Mouse (Mus musculus) heart, embryonic 15.5 days (tissue): ENCODE results near the gene Urgcp. TPM values are rescaled to one million over a fixed set of nuclear protein-coding genes. Genes with fewer than 3 reads are reported as not detected.

Experiments
- ATAC-seq: fragments of 200-750 bp; cut with Nextera tagmentation; replicated peaks from 2 replicates; pipeline ENCODE4 v1.8.0; 2017; ENCODE audit warnings: low read depth, moderate TSS enrichment; ENCODE audit not compliant: insufficient number of reproducible peaks, insufficient read depth, low FRiP score
- H3K27ac ChIP-seq: fragments of 300-500 bp; sonication (generic); 2 replicates; pipeline ENCODE4 v1.5.1; 2015; ENCODE audit warnings: mild to moderate bottlenecking, inconsistent platforms
- H3K27me3 ChIP-seq: fragments of 300-500 bp; sonication (generic); 2 replicates; pipeline ENCODE4 v1.6.1; 2015; ENCODE audit warnings: inconsistent platforms
- H3K36me3 ChIP-seq: fragments of 300-500 bp; sonication (generic); 2 replicates; pipeline ENCODE4 v1.6.1; 2015; ENCODE audit warnings: mild to moderate bottlenecking, inconsistent platforms
- H3K4me1 ChIP-seq: fragments of 300-500 bp; sonication (generic); replicated peaks from 2 replicates; pipeline ENCODE4 v1.6.1; 2015; ENCODE audit warnings: inconsistent platforms
- H3K4me2 ChIP-seq: fragments of 300-500 bp; sonication (generic); 2 replicates; pipeline ENCODE4 v1.6.1; 2015; ENCODE audit warnings: inconsistent platforms, mild to moderate bottlenecking, moderate library complexity
- H3K4me3 ChIP-seq: fragments of 300-500 bp; sonication (generic); 2 replicates; pipeline ENCODE4 v1.5.1; 2015; ENCODE audit warnings: mild to moderate bottlenecking, inconsistent platforms
- H3K9ac ChIP-seq: fragments of 300-500 bp; sonication (generic); 2 replicates; pipeline ENCODE4 v1.6.1; 2015; ENCODE audit warnings: mild to moderate bottlenecking, inconsistent platforms
- H3K9me3 ChIP-seq: fragments of 300-500 bp; sonication (generic); replicated peaks from 2 replicates; pipeline ENCODE4 v1.6.1; 2016; ENCODE audit warnings: inconsistent platforms
- whole genome bisulfite sequencing: fragments of 180-500 bp; shearing (Covaris S2); methylation state at CpG from one replicate; pipeline ENCODE4 v1.1.7; 2015; ENCODE audit warnings: mixed read lengths; 5-methylcytosine and 5-hydroxymethylcytosine counted together
- polyA plus RNA-seq: library from polyadenylated mRNA; unstranded; fragments of >200 nt; fragmentation: Nextera tagmentation; extraction: Ambion mirVana; gene quantifications from 2 replicates; pipeline ENCODE4 v1.2.1, GENCODE M21; 2015

Urgcp gene
- polyA plus RNA-seq, 1 experiment from 2014 or later, result 32.8 TPM

DNA sequence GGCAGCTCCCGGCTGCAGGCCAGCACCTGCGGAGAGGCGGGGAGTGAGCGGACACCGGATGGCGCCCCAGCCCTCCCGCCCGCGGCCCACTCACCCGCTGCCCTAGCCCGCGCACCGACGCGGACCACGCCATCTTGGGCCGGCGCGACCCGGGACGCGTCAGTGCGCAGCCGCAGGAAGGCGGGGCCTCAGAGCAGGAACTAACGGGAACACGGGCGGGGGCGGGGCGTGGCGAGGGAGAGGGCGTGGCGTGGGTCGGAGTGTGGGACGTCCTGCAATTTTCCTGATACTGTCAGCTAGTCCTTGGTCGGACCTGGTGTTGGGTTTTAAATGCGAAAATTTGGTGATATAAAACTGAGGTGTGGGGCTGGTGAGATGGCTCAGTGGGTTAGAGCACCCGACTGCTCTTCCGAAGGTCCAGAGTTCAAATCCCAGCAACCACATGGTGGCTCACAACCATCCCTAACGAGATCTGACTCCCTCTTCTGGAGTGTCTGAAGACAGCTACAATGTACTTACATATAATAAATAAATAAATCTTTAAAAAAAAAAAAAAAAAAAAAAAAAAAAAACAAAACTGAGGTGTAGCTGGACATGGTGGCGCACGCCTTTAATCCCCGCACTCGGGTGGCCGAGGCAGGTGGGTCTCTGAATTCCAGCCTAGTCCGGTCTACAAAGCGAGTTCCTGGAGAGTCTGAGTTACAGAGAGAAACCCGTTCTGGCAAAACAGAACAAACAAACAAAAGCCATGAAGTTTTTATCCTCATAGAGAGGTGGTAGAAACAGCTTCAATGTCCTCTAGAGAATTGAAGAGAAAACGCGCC, 54.4 kb downstream of the Urgcp start:
- Histone ChIP-seq H3K27ac (peak overlapping the region; percentile 78), H3K4me2 (peak overlapping the region; percentile 84), H3K9ac (peak overlapping the region; percentile 98), H3K4me1 (peaks cover 30% of the 10 kb centered on the region), H3K4me3 (peak overlapping the region; percentile 94), H3K36me3 (peaks cover 5% of the 10 kb centered on the region), H3K9me3 (no peaks in the 10 kb centered on the region), H3K27me3 (no peaks in the 10 kb centered on the region)
- peak; percentile 94 for ATAC-seq
- WGBS, result 17% methylated on average over 49 of the region's 50 CpGs

- peaks cover 34% of the 10 kb centered on the region for H3K4me1 ChIP-seq
- H3K4me3 ChIP-seq, result peak overlapping the region; percentile 94
- ATAC-seq, result peak; percentile 65
- H3K9ac ChIP-seq, result peak overlapping the region; percentile 98
- peak overlapping the region; percentile 84 for H3K4me2 ChIP-seq
- H3K9me3 ChIP-seq, result no peaks in the 10 kb centered on the region
- H3K27me3 ChIP-seq, result no peaks in the 10 kb centered on the region
- H3K27ac ChIP-seq, result peak overlapping the region; percentile 78
- under 1% methylated on average over 43 of the region's 43 CpGs for WGBS
- peaks cover 7% of the 10 kb centered on the region for H3K36me3 ChIP-seq
Observed at GRCm38 (mm10) chr11:5706874-5707529, 55.2 kb downstream of the Urgcp start.

DNA sequence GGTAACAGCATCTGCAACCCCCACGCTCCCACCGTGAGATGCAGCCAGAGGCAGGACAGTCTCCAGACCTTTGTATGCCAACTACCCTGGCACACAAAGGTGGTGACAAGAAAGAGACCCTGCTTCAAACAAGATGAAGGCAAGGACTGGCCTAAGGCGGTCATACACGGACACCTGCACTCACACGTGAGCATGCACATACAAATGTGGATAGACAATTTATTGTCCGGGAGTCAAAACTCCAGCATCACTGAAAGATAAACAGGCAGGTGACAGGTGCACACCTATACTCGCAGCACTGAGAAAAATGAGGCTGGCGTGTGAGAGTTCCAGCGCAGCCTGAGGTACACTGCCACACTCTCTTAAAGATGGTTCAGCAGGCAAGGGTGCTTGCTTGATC, 56.2 kb downstream of the Urgcp start:
- Histone ChIP-seq H3K27me3 (no peaks in the 10 kb centered on the region), H3K27ac (no peak overlapping the region), H3K36me3 (peaks cover 7% of the 10 kb centered on the region), H3K4me1 (peaks cover 33% of the 10 kb centered on the region), H3K9me3 (no peaks in the 10 kb centered on the region), H3K4me3 (peak overlapping the region; percentile 94), H3K9ac (no peak overlapping the region), H3K4me2 (peak overlapping the region; percentile 84)
- ATAC-seq, result no peak
- 88% methylated on average over 9 of the region's 9 CpGs for WGBS

DNA sequence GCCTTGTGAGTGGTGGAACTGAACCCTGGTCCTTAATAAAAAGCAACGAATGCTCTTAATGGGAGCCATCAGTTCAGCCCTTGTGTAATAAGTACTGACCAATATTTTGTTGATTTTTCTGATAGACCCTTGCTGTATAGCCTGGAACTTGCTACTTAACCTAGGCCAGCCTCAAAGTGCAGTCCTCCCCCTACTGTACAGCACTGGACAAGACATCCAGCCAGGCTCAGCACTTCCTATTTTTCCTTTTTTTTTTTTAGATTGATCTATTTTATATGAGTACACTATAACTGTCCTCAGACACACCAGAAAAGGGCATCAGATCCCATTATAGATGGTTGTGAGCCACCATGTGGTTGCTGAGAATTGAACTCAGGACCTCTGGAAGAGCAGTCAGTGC, 58.8 kb downstream of the Urgcp start:
- no peak overlapping the region for H3K4me2 ChIP-seq
- no peak overlapping the region for H3K27ac ChIP-seq
- ATAC-seq, result no peak
- no peaks in the 10 kb centered on the region for H3K9me3 ChIP-seq
- H3K4me1 ChIP-seq, result peaks cover 21% of the 10 kb centered on the region
- peaks cover 7% of the 10 kb centered on the region for H3K36me3 ChIP-seq
- H3K9ac ChIP-seq, result no peak overlapping the region
- 93% methylated on average over 1 of the region's 1 CpGs for WGBS
- H3K27me3 ChIP-seq, result no peaks in the 10 kb centered on the region
- H3K4me3 ChIP-seq, result no peak overlapping the region

GRCm38 (mm10) chr11:5702957-5703332, 59.2 kb downstream of the Urgcp start:
- ATAC-seq, result no peak
- Histone ChIP-seq H3K27ac (no peak overlapping the region), H3K27me3 (no peaks in the 10 kb centered on the region), H3K9me3 (no peaks in the 10 kb centered on the region), H3K4me3 (no peak overlapping the region), H3K36me3 (peaks cover 7% of the 10 kb centered on the region), H3K9ac (no peak overlapping the region), H3K4me1 (peaks cover 18% of the 10 kb centered on the region), H3K4me2 (no peak overlapping the region)
- WGBS, result 90% methylated on average over 6 of the region's 6 CpGs

- ATAC-seq, result no peak
- no peaks in the 10 kb centered on the region for H3K27me3 ChIP-seq
- WGBS, result 45% methylated on average over 5 of the region's 5 CpGs
- peaks cover 18% of the 10 kb centered on the region for H3K4me1 ChIP-seq
- no peaks in the 10 kb centered on the region for H3K9me3 ChIP-seq
- no peak overlapping the region for H3K27ac ChIP-seq
- peaks cover 7% of the 10 kb centered on the region for H3K36me3 ChIP-seq
- no peak overlapping the region for H3K4me3 ChIP-seq
- H3K9ac ChIP-seq, result no peak overlapping the region
- H3K4me2 ChIP-seq, result no peak overlapping the region
Observed at GRCm38 (mm10) chr11:5702271-5702956, 59.8 kb downstream of the Urgcp start.

- no peak overlapping the region for H3K4me2 ChIP-seq
- no peak overlapping the region for H3K9ac ChIP-seq
- 83% methylated on average over 1 of the region's 1 CpGs for WGBS
- no peak overlapping the region for H3K4me3 ChIP-seq
- ATAC-seq, result no peak
- no peaks in the 10 kb centered on the region for H3K9me3 ChIP-seq
- H3K27me3 ChIP-seq, result no peaks in the 10 kb centered on the region
- no peak overlapping the region for H3K27ac ChIP-seq
- H3K36me3 ChIP-seq, result peaks cover 7% of the 10 kb centered on the region
- peaks cover 17% of the 10 kb centered on the region for H3K4me1 ChIP-seq
Observed at GRCm38 (mm10) chr11:5701821-5702220, 60.4 kb downstream of the Urgcp start.

- WGBS, result 76% methylated on average over 2 of the region's 2 CpGs
- H3K4me1 ChIP-seq, result peaks cover 12% of the 10 kb centered on the region
- ATAC-seq, result no peak
- H3K27me3 ChIP-seq, result no peaks in the 10 kb centered on the region
- peaks cover 7% of the 10 kb centered on the region for H3K36me3 ChIP-seq
- H3K9me3 ChIP-seq, result no peaks in the 10 kb centered on the region
- no peak overlapping the region for H3K4me3 ChIP-seq
- no peak overlapping the region for H3K4me2 ChIP-seq
- no peak overlapping the region for H3K27ac ChIP-seq
- no peak overlapping the region for H3K9ac ChIP-seq
Observed at GRCm38 (mm10) chr11:5701300-5701699, 60.9 kb downstream of the Urgcp start.

GRCm38 (mm10) chr11:5700808-5701207, 61.4 kb downstream of the Urgcp start:
- ATAC-seq, result no peak
- H3K9ac ChIP-seq, result no peak overlapping the region
- no peak overlapping the region for H3K4me2 ChIP-seq
- H3K4me1 ChIP-seq, result peaks cover 7% of the 10 kb centered on the region
- 80% methylated on average over 7 of the region's 7 CpGs for WGBS
- H3K27me3 ChIP-seq, result no peaks in the 10 kb centered on the region
- H3K9me3 ChIP-seq, result no peaks in the 10 kb centered on the region
- peaks cover 7% of the 10 kb centered on the region for H3K36me3 ChIP-seq
- no peak overlapping the region for H3K27ac ChIP-seq
- H3K4me3 ChIP-seq, result no peak overlapping the region

GRCm38 (mm10) chr11:5691775-5692174, 70.4 kb downstream of the Urgcp start:
- Histone ChIP-seq H3K27ac (no peak overlapping the region), H3K4me3 (no peak overlapping the region), H3K27me3 (0 out of 2 replicates have a peak, but pooled peaks cover 3% of the 10 kb centered on the region), H3K9me3 (no peaks in the 10 kb centered on the region), H3K36me3 (no peaks in the 10 kb centered on the region), H3K9ac (no peak overlapping the region), H3K4me2 (no peak overlapping the region), H3K4me1 (no peaks in the 10 kb centered on the region)
- WGBS, result 22% methylated on average over 7 of the region's 7 CpGs
- ATAC-seq, result no peak

- no peak overlapping the region for H3K4me3 ChIP-seq
- H3K9me3 ChIP-seq, result no peaks in the 10 kb centered on the region
- ATAC-seq, result no peak
- H3K9ac ChIP-seq, result no peak overlapping the region
- no peaks in the 10 kb centered on the region for H3K4me1 ChIP-seq
- H3K27ac ChIP-seq, result no peak overlapping the region
- H3K4me2 ChIP-seq, result no peak overlapping the region
- H3K27me3 ChIP-seq, result no peaks in the 10 kb centered on the region
- H3K36me3 ChIP-seq, result no peaks in the 10 kb centered on the region
- WGBS, result 36% methylated on average over 7 of the region's 7 CpGs
Observed at GRCm38 (mm10) chr11:5684283-5684682, 77.9 kb downstream of the Urgcp start.
